Mouse (Mus musculus): ENCODE data around the gene Pum1.
A peak's percentile ranks its signal among the peaks of the same experiment; 100 is the strongest.

Gene Pum1

GRCm38 (mm10) chr4:130792376-130793179, 129.5 kb downstream of the Pum1 start, which contains the start of gene Sdc3:
TSS of gene Sdc3 (plus strand) at chr4:130792537.
- DNase-seq (ENCODE audit: low spot score), result peak; percentile 61

GRCm38 (mm10) chr4:130793180-130793501, 130.0 kb downstream of the Pum1 start:
- DNase-seq (ENCODE audit: low spot score), result no peak

GRCm38 (mm10) chr4:130794771-130795170, 131.7 kb downstream of the Pum1 start:
- DNase-seq (ENCODE audit: low spot score), result no peak

DNA sequence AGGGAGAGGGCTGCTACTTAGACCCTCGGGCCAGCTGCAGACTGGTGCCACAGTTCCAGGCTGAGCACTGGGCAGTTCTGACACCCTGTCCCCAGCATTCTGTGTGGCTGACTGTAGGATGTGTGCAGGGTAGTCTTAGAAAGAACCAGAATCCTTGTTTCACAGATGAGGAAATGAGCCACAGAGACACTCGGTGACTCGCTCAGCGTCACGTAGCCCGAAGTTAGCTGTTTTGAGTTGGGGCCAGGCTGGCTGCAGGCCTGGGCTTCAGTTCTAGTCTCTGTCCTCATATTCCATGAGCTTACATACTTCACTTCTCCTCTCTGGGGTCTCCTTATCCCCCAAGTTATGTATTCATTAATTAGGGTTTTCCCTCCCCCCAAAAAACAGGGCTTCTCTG, 132.8 kb downstream of the Pum1 start:
- no peak for DNase-seq (ENCODE audit: low spot score)

DNA sequence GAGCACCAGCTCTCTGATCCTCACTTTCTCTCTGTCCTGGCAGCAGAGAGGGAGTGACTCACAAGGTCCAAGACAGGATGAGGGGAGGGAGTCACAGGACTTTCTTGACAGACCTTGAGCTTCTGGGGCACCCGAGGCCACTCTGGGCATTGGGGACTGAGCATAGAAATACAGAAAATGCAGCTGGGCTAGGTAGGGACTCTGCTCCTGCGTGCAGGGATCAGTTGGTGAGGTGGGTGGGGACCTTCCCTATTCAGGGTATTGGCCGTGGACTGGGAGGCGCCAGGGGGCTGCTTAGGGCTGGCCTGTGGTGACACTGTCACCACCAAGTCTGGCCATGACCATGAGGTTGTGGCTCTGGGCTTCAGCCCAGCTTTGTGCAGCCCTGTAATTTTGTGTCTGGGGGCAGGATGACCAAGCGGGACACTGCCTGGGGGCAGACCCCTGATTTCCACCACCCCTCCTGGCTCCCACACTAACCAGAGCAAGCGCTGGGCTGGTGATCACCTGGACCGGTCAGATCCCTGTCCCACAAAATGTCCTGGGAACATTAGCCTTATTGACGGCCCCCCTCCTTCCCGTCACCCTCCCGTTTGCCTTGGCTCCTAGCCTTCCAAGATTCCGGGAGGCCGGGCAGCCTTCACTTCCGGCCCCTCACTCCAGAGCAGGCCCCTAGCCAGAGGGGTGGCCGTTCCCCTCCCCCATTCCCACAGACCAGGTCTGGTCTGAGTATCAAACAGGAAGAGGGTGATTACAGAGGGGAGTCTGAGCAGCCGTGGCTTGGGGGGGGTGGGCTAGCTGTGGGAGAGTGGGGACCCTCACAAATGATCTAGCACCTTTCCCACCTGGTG, 134.3 kb downstream of the Pum1 start:
- no peak for DNase-seq (ENCODE audit: low spot score)

DNA sequence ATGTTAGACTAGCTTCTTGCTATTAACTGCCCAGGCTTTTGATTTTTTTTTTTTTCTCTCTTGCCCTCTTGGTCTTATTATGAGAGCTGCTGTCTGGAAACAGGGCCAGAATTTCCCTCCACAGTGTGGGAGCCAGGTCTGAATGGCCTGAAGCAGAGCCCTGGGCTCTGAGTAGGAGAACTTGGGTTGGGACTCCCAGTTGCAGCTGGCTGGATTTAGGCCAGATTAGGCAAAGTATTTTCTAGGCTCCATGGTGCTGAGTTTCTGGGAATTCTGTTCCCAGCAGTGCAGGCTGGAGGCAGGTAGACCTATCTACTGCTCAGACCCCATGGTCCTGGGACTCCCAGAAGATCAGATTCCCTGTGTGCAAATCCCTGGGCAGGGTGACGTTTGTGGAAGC, 135.3 kb downstream of the Pum1 start:
- DNase-seq (ENCODE audit: low spot score), result no peak

DNA sequence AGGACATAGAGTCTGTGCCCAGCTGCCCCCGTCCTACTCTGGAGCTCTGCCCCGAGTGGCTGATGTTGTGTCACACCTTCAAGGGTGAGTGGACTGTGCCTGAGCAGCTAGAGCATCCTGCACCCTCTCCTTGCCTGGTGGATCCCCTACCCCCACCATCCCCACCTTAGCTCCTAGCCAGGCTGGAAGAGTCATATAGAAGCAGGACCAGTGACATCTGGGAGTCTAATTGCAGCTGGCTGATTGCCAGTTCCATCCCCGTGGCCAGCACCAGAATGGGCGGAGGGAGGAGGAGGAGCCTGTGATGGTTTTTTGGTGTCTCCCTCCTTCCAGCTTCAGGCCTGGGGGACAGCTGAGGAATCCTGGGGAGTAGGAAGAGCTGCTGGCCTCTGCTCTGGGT, 136.0 kb downstream of the Pum1 start:
- peak; percentile 60 for DNase-seq (ENCODE audit: low spot score)

GRCm38 (mm10) chr4:130799582-130799981, 136.5 kb downstream of the Pum1 start:
- no peak for DNase-seq (ENCODE audit: low spot score)

DNA sequence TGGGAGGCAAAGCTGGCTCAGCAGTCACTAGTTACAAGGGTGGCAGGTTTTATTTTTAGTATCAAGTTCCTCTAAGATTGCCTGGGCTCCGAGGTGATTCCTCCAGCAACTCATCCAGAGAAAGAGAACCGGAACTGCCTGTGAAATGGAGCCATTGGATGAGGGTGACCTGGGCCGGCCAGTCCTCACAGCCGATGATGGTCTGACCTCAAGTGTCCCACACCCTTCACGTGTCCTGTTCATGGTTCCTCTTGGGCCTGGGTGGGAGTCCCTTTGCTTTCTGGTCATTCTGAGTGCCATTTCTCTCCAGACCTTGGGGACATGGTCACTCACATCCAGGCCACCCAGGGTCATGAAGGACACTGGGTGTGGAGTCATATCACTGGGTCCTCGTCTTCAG, 137.0 kb downstream of the Pum1 start:
- no peak for DNase-seq (ENCODE audit: low spot score)

GRCm38 (mm10) chr4:130801198-130801597, 138.1 kb downstream of the Pum1 start:
- DNase-seq (ENCODE audit: low spot score), result no peak

GRCm38 (mm10) chr4:130801624-130802329, 138.7 kb downstream of the Pum1 start:
- no peak for DNase-seq (ENCODE audit: low spot score)

- DNase-seq (ENCODE audit: low spot score), result no peak
These were observed 140.5 kb downstream of the Pum1 start for GRCm38 (mm10) chr4:130803591-130803990.

- no peak for DNase-seq (ENCODE audit: low spot score)
These were observed 141.2 kb downstream of the Pum1 start for GRCm38 (mm10) chr4:130804292-130804691.

DNA sequence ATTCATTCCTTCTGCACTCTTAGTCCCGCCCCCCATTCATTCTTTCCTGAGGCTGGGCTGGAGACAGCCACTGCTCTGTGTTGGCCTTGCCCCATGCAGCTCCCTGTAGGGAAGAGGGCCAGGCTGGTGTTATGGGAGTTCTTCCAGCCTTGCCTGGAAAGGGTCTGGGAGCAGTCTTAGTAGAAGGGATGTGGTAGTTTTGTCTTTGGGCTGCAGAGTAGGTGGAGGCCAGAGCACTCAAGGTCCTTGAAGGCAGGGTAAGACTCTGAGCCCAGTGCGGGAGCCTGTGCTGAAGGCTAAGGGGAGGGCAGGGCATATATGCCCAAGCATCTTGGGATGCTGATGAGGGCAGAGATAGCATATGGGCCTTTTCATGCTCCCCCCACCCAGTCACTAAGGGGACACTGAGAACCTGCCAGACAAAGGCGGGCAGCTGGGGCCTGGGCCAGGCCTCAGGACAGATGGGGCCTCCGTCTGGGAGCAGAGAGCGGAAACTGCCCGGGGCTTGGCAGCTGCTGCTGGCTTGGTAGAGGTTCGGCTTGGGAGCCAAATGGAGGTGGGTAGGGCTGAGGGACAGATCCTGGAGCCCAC, 141.7 kb downstream of the Pum1 start:
- peak; percentile 55 for DNase-seq (ENCODE audit: low spot score)

DNA sequence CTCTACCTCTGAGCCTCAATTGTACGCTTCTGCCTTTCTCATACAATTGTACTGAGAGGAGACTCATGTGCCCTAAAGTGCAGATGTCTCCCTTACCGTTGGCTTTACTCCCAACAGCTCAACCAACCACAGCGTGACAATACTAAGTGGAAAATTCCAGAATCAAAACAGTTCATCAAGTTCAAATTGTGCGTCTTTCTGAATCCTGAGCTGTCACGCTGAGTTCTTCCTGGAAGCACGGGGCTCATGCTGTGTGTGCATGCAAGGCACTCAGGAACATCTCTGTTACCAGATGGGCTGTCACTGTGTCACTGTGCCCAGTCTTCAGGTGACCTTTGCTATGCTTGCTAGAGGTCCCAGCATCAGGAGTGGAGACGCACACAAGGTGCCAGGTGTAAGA, 142.6 kb downstream of the Pum1 start:
- no peak for DNase-seq (ENCODE audit: low spot score)

DNA sequence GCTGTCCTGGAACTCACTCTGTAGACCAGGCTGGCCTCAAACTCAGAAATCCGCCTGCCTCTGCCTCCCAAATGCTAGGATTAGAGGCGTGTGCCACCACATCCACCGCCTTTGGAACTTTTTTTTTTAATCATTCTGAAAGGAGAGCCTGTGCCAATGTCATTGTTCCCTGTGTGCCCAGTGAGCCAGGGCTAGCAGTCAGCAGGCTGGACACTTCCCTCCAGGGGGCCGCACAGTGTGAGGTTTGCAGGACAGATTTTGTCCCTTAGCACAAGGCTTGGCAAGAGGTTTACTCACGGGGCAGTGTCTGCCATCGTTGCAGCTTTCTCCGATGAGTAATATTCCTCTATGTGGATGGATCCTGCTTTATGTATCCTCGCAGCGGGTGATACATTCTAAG, 143.6 kb downstream of the Pum1 start:
- DNase-seq (ENCODE audit: low spot score), result no peak

DNA sequence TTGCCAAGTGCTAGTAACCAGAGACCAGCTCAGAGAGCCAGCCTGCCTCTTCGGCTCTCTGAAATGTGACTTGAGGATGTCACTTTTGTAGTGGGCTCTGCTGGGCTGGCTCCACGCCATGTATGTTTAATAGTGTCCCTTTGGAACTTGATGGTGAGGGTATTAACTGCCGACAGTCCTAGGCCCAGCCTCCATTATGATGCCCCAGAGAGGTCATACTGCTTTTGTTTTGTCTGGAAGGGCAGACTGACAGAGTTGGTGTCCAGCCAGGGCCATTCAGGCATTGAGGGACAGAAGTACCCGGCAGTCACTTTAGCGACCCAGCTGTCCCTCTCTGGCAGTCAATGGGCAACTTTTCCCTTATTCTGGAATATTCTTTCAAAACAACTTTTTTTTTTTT, 146.7 kb downstream of the Pum1 start:
- no peak for DNase-seq (ENCODE audit: low spot score)

DNA sequence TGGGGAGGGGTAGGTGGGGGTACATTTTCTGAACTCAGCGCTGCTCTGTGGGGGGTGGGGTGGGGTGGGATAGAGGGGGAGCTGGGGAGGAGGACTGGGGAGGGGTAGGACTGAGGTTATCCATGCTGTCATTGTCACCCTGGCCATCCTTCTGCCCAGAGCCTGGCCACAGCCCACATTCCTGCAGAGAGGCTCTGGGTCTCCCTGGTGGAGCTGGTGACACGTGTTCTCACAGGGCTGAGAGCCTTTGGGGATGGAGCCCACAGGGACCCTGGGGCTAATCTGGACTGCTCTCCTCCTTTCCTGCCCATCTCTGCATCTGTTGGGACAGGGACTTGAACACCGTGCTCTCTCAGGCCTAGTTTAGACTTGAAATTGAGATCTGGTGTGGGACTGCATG, 147.7 kb downstream of the Pum1 start:
- no peak for DNase-seq (ENCODE audit: low spot score)

DNA sequence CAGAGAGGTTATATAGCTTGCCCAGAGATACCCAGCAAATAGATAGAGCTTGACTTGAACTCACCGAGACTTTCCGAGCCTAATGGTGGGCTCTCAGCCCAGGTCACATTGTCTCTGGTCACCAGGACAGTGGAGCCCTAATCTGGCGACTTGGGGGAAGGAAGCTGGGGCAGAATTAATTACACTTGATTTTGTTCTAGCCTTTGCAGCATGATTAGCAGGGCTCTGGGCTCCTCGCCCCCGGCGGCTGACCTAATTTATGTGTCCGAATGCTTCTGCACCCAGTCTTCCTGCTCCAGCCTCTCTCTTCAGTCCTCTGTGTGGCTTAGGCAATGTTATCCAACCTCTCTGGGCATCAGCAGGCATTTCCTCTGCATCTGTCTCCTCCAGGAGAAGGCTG, 148.3 kb downstream of the Pum1 start:
- DNase-seq (ENCODE audit: low spot score), result no peak

GRCm38 (mm10) chr4:130813958-130814357, 150.8 kb downstream of the Pum1 start:
- no peak for DNase-seq (ENCODE audit: low spot score)

- DNase-seq (ENCODE audit: low spot score), result no peak
These were observed 151.7 kb downstream of the Pum1 start for GRCm38 (mm10) chr4:130814742-130815330.

- no peak for DNase-seq (ENCODE audit: low spot score)
These were observed 152.7 kb downstream of the Pum1 start for GRCm38 (mm10) chr4:130815860-130816259.
